Mouse (Mus musculus) urinary bladder, postnatal 36 days (tissue): ENCODE measurements at regions not wholly inside any gene's neighbourhood (a gene's known extent, or its start where the extent isn't known, plus 50 kb on each side); places are given as distances from the start of the nearest gene placed in this dataset.

ENCODE experiments used
- DNase-seq, 2 experiments: peaks; one replicate each; pipeline ENCODE4 v3.0.0; 2022; ENCODE audit warnings: low spot score in 2 of 2, mixed read lengths in 1 of 2

DNA sequence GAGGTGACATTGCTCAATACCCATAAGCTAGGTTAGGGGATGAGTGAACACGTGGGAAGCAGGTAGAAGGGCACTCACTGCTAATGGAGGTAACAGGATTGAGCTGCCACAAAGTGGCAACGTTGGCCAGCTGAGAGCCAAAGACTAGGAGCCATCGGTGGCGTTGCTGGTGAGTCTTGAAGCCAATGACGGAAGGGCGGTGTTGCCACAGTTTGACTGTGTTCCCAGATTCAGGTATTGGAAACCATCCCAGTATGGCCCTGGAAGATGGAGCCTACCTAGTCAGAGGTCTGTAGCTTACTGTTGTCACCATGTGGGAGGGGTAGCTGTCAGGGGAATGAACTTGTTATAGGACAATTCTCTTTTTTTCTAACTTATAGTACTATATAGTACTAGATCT, 158.4 kb downstream of the Ly86 start:
- no peak for DNase-seq

DNA sequence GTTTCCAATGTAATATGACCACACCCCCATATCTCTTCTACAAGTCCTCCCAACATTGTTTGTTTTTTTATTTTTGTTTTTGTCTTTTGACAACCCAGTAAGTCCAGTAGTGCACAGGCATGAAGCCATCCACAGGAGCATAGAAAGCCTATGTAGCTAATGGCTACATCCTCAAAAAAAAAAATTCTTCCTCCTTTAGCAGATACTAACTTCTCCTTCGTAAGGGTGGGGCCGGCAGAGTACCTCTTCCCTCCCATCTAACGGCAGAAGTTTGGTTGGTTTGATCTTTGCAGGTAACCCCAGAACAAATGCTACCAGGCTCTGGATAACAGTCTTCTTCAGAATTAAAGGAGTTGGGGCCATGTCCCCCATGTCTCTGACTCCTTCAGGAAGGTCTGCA, 158.9 kb downstream of the Ly86 start:
- DNase-seq = no peak

DNA sequence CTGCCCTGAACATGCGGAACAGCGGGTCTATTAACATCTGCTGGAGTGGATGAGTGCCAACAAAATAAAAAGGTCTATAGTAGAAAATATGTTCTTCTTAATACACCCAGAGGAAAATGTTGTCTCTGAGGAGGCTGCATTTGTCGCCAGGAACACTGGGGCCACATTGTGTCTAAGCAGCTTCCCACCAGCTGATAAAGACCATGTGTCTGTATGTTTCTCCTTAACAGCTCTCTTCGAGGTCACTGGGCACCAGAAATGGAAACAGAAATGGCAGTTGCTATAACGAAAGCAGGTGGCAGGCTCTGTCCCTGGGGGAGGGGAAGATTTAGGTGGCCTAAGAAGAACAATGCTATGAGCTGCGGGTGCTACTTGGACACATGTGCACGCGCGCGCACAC, 159.4 kb downstream of the Ly86 start:
- no peak for DNase-seq

DNA sequence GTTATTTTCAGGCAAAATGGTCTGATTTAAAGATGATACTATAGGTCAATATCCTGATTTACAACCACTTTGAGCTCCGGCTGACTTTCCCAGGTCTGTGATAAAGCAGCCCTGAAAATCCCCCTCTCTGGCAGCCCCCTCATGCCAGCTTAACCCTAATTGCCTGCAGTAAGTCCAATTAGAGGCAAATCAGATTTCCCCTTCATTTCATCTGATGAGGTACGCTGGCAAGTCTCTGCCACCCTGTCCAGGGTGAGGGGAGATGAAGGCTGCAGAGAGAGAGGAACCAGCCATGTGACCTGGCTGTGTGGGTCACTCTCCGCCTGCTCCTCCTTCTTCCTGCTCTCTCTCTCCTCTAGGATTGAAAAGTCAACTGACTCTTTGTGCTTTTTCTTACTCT, 160.6 kb downstream of the Ly86 start:
- DNase-seq = no peak

DNA sequence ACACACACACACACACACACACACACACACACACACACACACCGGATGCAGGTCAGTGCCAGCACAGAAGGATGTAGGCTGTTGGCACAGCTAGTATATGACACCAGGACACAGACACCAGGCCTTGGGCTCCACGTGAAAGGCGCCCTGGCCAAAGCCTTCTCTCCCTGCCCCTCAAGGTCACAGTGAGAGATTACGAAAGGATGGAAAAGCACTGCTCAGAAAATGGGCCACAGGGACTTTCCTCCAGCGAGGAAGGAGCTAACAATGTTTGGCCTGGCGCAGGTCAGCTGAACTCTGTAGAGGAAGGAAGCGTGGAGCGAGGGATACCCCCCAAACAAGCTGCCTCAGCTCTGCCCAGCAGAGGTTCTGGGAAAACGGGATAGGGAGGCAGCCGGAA, 161.0 kb downstream of the Ly86 start:
- DNase-seq = no peak

DNA sequence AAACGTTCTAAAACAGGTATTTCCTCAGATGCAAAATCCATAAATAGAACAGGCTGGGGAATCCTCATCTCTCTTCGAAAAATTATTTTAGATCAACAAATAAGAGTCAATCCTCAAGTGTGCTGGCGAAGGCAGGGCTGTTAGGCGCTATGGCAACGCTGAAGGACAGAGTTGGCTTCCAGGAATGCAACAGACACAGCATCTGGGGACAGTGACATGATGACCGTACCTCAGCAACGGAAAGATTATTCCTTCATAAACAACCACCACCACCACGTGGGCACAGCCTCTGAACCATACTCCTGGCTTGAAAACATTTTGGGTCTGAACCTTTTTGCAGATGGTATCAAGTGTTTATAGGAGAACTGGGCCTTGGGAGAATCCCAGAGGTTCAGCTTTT, 161.7 kb downstream of the Ly86 start:
- no peak for DNase-seq

DNA sequence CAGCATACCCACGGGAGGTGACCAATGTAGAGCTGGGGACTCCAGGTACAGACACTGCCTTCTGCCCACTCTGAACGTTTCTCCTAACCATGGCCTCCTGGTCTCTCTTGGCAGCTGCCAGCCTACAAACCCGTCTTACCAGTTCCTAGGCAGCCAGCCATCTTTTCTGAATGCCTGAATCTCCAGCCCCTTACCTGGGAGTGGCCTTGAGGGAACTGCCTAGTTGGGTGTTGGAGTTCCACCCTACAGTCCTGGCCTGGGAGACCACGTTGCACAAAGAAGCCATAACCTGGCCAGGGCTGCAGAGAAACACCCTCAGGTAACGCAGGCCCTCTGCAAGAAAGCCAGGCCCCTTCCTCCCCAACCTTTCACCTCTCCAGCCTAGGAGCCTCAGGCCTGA, 162.1 kb downstream of the Ly86 start:
- peak; percentile 48 to 52 for DNase-seq

DNA sequence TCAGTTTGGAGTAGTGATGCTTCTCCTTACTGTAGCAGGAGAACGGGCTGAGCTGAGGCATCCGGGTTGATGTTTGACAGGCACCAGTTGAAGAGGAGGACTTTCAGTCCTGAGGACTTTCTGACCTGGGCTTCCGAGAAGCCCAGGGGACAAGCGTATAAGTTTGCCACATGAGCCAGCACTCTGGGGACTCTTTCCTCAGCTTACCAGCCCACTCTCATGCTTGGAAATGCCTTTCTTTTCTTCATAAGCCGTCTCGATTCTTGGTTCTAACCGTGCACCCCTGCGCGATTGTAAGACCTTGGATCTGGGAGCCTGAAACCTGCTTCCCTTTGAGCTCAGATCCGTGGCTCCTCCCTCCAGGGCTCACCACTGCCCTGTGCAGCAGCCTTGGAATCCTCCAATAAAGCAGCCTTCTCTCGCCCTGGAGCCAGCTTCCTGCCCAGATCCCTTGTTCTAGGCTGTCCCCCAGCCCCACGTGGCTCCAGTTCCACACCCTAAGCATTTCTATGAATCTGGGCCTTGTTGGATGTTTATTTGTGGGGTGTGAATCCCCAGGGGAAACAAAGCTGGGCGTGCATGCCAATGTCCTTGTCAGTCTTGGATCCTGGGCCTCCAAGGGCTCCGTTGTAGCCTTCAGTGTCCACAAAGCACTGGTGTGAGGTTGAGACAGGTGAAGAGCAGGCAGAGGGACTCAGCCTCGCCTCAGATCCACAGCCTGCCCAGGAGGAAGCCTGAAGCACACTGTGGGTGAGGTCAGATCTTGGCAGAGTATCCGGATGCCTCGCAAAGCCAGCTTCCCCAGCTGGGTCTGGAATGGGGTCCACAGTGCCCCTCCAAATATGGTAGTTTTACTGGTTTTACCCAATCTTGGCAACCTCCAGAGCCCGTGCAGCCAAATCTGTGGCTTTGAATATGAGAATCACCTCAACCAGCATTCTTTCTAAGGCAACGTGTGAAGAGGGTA, 163.7 kb downstream of the Ly86 start:
- no peak for DNase-seq

DNA sequence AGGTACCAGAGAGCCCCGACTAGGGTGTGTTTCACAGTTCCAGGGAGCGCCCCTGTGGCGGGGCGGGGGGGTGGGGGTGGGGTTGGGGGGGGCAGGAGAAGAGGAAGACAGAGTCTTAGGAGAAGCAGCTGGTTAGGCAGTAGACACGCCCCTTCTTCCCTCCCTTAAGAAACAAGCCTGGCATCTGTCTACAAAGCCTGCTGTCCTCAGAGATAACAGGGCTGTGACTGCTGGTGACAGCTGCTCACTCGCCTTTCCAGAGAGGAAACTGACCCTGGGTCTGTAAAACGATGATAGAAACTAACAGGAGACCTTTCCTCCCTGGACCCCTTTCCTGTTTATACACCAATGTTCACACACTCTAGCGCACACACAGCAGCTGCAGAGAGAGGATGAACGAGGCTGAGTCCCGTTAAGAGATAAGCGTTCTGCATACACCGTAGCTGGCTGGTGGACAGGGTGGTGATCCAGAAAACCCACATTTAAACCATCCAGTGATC, 164.4 kb downstream of the Ly86 start:
- no peak for DNase-seq

DNA sequence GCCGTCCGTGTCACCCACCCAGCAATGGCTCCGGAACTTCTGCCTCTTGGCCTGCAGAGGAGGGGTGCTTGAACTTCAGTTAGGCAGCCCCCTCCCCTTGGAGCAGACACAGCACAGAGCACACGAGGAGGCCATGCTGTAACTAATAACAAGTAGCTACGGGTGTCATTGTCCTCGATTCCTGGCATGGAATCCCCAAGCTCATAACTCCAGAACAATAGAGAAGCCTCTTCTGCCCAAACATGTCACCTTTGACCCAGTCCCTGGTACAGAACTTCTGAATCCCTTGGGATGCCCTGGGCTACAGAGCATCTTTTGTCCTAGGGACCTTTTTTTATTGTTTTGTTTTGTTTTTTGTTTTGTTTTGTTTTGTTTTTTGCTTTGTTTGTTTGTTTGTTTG, 165.5 kb downstream of the Ly86 start:
- DNase-seq = no peak

DNA sequence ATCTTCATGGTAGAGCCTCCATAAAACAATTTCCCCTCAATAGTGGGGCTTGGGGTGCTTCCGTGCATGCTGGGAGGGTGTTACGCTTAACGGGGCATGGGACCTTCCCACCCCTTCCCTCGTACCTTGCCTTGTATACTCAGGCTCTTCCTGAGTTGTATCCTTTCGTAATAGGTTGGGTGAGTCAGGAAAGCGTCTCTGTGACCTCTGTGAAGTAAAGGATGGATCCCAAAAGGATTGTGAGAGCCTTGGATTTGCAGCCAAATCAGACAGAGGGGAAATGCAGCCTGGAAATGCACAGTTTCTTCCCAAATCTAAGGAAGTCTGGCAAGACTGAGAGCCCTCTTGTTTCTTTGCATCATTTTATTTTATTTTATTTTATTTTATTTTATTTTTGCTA, 166.0 kb downstream of the Ly86 start:
- DNase-seq = no peak

DNA sequence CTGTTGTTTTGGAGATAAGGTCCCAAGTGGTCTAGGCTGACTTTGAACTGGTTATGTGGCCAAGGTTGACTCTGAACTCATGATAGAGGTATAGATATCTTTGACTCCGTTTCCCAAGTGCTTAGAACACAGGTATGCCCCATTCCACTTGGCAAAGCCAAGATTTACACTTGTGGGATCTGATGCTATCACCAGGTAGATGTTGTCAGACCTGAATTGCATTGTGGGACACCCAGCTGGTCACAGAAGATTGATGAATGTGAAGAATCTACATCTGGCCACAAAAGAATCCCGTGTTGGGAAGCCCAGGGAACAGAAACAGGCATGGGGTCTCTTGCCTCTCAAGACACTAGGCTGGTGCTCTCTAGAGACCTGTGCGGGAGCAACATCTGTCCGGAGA, 166.4 kb downstream of the Ly86 start:
- DNase-seq = no peak

DNA sequence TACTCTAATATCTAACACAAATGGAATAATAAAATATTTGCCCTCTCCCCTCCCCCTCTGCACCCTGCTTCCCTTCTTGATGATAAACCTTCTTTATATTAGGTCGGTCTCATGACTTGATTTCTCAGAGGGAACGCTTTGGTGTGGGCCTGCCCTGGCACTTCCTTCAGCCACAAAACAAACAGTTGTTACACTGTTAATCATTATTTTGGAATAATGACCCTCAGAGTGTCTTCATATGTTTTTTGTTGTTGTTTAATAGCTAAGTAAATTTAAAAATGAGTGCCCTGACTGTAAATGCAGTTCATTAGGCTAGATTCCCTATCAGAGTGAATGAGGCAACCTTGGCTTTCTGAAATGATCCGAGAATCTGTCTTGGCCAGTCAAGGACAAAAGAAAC, 167.8 kb downstream of the Ly86 start:
- DNase-seq = no peak

DNA sequence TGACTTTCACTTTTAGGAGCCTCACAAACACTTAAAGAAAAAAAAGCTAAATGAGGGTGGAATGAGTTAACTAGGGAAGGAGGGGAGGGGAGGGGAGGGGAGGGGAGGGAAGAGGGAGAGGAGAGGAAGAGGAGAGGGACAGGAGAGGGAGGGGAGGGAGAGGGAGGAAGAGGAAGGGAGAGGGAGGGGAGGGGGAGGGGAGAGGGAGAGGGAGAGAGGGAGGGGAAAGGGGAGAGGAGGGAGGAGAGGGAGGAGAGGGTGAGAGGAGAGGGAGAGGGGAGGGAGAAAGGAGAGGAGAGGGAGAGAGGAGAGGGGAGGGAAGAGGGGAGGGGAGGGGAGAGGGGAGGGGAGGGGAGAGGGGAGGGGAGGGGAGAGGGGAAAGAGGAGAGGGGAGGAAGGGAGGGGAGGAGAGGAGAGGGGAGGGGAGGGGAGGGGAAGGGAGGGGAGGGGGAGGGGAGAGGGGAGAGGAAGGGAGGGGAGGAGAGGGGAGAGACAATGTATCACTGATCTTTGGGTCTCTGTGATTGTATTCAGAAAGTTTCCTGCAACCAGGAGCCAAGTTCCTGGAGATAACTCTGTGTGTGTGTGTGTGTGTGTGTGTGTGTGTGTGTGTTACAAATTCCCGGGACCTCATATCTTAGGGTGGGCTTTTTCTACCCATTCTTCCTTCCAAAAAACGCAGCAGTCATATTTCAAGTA, 168.3 kb downstream of the Ly86 start:
- no peak for DNase-seq

DNA sequence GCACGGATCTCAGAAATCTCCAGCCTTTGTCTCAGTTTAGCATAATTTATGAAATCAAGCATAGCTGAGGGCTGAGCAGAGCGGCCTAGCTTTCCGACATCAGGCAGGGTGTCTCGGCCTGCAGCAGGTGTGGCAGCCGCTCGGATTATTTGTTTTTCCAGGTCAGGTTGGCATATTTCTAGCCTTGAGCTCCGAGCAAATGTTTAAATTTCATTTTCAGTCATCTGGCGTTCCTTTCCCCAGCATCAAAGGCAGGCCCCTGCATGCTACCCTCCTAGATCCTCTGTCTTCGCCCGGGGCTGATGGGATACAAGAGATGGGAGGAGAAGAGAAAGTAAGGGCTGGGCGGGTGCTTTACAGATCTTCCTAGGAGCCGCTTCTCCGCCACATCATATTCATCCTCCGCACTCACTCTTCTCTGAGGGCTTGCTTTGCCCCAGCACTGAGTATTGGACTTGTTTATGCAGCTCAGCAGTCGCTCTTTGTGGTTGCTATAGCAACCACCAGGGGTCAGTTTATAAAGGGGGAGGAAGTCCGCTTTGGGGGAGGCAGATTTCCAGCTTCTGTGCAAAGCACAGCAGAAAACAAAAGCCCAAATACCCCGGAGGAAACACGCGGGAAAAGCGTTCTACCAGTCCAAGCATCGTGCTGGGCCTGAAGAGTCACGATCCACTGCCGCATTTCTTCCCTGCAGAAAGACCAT, 169.0 kb downstream of the Ly86 start:
- DNase-seq = no peak

DNA sequence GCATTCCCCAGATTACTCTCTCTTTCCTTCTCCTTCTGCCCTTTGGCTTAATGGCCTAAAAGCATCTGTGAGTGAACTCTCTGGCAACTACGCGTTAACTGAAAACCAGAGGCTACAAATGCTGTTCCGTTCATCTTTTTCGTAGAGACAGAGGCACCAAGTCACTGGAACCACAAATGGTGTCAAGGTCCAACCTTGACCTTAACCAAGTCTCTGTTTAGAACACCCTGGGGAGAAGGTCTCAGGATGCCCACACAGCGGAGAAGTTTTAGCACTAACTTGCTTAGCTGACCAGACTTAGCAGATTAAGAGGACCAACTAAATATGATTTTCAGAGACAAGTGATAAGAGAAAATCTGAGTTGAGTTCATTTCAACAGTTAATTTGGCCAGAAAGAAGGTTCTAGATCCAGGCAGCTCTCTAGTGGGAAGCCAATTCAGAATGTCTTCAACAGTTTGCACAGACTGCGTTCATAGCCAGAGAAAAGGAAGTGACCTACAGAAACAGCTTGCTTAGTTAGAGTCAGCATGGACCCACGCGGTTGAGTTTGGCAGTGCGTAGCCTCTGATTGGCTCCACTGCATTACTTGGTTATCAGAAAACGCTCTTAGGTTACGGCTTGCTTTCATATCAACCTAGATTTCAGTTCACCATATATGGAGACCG, 169.8 kb downstream of the Ly86 start:
- DNase-seq = no peak

DNA sequence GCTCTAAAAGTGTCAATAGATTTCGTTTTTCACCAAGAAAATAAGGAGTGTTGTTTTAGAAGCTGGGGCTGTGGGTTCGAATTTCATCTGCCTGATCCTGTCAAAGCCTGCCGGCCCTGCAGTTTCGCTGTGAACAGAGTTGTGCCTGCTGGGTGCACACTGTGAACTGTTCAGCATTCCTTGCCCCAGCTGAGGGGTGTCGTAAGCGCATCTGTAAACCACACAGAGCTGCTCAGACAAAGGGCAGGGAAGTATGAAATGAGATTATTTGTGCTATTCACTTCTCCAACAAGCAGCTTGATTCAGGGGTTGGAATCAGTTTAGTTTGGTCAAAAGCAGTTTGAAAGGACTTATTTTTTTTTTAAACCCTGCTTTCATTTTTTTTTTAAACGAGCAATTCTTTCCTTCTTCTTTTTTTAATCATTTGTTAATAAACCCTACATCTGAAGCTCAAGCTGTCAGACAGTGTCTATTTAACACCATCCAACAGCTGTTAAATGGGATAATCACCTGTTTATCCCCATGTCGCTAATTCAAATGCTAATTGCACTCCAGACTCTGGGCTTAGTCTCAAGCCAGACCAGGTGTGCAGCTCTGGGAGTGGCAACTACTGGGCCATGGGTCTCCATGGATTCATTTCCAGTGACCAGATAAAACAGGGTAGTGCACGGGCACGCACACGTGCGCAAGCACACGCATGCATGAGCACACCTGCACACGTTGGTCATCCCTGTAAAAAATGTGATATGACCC, 172.2 kb downstream of the Ly86 start:
- DNase-seq = no peak

DNA sequence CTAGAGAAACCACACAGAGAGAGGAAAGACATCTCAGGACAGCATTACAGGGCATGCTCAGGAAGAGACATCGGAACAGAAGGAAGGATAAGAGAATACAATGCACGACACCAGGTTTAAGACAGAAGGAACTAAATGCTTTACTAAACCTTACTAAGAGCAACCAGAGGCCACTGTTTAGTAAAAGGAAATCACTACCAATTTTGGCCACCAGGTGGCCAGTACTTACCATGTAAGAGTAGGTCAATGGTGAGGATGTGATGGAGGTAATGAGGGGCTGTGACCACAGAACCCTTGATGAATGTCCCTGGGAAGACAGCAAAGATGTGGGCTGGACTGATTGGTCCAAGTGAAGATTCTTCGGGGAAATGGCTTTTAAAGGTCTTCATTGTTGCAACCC, 174.9 kb downstream of the Ly86 start:
- no peak for DNase-seq

DNA sequence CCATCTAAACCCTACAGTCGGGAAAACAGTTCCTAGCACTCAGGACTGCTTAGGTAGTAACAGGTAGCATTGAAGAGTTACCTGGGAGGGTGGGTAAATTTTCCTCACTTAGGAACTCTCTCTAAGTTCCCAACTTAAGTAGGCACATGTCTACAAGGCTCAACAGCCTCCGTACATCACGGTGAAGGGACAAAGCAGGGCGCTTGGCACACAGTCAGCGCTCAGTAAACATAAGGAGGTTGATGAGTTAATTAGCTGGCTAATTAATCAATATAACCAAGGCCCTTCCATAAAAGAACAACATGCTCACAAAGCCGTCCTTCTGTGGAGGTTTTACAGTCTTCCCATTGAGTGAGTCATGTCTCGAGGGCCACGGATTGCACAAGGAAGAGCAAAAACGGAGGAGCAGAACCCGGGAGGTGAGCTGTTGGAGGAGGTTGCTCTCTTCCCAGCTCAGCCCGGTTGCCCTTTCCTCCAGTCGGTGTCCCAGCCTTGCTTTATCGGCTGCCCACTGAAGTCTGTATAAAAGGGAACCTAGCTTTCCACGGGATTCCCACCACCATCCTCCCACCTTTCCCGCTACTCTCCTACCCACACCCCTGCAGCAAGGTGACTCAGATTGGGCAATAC, 180.2 kb downstream of the Ly86 start:
- DNase-seq = no peak

DNA sequence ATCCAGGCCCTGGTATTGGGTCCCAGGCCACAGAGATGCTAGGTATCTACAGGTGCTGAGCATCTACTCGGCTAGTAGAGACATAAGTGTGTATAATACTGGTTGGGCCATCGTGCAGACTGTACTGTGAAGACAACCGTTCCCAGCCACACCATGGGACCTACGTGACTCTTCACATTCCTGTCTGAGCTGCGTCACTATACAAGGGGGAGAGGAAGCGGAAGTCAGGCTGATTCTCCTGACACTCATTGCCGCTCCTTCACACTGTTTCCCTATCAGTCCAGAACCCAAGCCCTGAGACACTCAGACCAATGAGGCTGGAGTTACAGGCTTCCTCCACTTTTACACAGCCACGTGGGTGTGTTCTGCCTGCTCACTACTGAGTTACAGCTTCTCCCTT, 181.1 kb downstream of the Ly86 start:
- DNase-seq = no peak

DNA sequence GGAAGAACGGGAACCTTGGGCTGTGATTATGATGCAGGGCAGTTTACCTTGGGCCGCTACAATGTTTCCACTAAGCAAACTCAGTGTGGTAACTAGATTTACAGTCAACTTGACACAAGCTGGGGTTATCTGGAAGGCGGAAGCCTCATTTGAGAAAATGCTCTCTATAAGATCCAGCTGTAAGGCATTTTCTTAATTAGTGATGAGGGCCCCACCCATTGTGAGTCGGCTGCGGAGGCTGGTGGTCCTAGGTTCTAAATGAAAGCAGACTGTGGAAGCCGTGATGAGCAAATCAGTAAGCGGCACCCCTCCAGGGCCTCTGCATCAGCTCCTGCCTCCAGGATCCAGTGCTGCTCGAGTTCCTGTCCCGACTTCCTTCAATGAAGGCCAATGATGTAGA, 183.4 kb downstream of the Ly86 start:
- no peak for DNase-seq
